Mouse (Mus musculus) common myeloid progenitor, adult 5-6 weeks (primary cell): Measurements from ENCODE around the gene Rer1. TPM values are rescaled to one million over a fixed set of nuclear protein-coding genes. Genes with fewer than 3 reads are reported as not detected.
"Not testable (repeated sequence)": the region's sequence is repeated elsewhere in the genome, so short reads cannot be mapped to it uniquely, and the experiment has no call there.

Experiments
- ATAC-seq: replicated peaks from 2 replicates; pipeline ENCODE4 v1.8.0; 2016; ENCODE audit warnings: low read depth, mild to moderate bottlenecking, moderate TSS enrichment, inconsistent platforms; ENCODE audit not compliant: poor library complexity, severe bottlenecking
- total RNA-seq: library from RNA; stranded (forward); fragments of 200-1000, 187-1606 nt; gene quantifications from 2 replicates; pipeline ENCODE4 v1.2.3, GENCODE M21; 2017

Gene Rer1
- total RNA-seq, 1 experiment from 2014 or later = 124 TPM

- not testable (repeated sequence) for ATAC-seq
These were observed 7.4 kb downstream of the Rer1 start for GRCm38 (mm10) chr4:155078808-155079207.

DNA sequence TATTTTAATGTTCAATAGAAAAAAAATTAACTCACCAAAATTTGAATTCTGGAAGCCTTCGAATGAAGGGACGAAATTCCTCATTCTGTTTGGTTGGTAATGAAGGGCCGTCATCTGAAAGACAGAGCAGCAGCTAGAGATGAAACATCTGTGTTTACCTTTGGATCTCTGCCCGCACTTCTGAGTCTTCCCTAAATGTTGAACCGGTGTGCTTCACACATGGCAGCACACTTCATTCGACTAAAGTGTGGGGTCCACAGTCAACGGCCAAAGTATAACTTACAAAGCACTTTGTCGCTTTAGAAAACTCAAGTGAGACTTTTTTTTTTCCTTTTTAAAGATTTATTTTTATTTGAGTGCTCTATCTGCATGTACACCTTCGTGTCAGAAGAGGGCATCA is 9.5 kb downstream of the Rer1 start:
- no peak for ATAC-seq

DNA sequence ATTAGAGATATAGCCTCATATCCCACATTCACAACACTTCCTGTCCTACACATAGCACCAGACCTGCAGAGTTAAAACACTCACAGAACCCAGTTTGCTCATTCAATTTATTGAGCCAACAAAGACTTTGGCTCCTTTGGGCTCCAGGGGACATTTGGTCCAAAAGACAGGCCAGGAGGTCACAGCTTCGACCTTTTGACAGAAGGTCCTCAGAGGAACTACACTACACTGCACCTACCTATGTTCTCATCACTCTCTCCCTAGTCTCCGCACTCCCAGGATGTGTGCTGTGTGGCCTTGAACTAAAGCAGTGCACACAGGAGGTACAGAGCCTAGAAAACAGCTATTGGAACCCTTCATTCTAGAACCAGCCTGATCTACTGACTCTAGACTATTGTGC is 10.4 kb downstream of the Rer1 start:
- no peak for ATAC-seq

DNA sequence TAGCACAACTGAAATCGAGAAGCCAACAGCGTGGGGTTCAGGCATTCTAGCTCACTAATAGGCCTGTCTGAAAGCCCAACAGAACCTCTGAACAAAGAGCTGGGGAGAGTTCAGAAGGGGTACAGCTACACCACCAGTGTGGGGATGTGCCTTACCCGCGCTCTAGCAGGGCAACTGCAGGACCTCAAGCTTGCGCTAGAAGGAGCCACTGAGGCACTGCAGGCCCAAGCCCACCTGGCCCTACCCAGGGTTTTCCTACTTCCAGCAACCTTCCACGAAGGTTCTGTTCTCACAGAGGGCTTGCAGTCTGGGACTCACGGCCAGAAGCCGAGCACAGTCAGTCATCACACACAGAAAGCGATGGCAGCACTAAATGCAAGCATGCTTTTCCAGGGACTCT is 11.0 kb downstream of the Rer1 start:
- no peak for ATAC-seq

DNA sequence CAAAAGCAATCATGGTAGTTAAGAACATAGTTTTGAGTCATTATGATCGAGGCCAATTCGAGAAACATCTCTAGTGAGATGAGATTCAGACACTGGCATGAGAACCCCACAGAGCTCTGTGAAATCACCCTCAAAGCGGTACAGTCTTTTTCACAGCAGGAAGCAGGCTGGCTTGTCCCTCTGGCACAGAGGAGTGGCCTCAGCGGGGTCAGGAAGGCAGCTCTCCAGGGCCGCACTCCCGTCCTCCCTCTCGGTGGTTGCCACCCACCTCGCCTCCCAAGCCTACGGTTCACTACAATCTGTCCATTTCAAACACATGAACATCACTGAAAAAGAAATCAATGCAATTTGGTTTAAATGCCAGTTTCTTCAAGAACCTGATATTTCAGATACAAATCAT is 11.8 kb downstream of the Rer1 start:
- no peak for ATAC-seq

DNA sequence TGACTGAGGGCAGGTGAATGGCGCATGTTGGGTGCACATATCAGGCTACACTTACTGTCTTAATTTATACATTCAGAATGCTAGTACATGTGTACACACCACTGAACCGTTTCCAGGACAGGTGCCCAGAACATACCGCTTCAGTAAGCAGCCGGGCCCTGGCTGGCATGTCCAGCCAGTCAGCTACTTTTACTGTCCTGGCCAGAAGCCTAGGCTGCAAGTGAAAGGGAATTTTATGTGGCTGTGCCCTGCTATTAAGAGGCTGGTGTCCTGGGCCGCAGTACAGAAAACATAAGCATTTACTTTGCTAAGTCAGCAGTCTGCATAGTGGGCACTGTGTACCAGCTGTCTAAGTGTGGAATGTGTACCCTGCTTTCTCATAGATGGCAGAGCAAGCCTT is 15.3 kb downstream of the Rer1 start:
- no peak for ATAC-seq

GRCm38 (mm10) chr4:155070199-155070598 is 16.0 kb downstream of the Rer1 start:
- no peak for ATAC-seq

- no peak for ATAC-seq
These were observed 17.0 kb downstream of the Rer1 start for GRCm38 (mm10) chr4:155069191-155069590.

- no peak for ATAC-seq
These were observed 17.7 kb downstream of the Rer1 start for GRCm38 (mm10) chr4:155068357-155068972.

GRCm38 (mm10) chr4:155066834-155067522 is 19.2 kb downstream of the Rer1 start, which contains the start of gene Pex10:
TSS of gene Pex10 (plus strand) at chr4:155067016.
- ATAC-seq = peak; percentile 88

DNA sequence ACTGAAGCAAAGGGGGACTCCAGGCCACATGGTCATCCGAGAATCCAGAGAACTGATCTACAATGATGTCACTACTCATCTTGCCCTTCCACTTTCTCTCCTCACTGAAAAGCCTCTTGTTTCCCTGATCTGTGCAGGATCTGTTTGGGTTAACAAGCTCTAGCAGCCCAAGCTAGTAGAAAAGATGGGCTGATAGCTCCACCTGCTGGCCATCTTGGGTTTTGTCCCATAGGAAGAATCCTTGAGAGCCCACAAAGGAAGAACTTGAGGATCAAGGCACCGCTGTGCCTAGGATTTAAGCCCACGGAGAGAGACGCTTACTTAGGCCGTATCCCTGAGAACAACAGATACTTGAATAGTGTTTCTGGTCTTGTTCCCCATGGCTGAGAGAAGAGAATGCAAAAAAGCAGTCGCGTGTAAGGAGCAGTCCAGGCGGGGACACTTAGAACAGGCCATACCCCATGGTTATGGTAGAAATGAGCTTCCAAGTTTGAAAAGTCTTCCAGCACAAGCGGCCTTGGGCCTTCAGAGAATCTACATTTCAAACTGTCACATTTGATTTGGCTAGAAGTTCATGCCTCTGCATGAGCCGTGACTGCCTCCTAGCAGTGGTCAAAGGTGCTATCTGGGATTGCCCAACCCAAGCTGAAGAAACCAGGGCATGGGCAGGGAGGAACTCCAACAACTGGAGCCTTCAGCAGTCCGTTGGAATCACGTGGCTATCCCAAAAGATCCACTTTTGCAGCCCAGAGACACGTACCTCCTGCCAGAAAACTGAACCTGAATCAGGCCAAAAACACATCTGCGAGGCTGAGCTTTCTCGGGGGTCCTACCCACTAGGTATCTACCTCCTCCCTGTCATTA is 20.0 kb downstream of the Rer1 start:
- ATAC-seq = peak; percentile 57

DNA sequence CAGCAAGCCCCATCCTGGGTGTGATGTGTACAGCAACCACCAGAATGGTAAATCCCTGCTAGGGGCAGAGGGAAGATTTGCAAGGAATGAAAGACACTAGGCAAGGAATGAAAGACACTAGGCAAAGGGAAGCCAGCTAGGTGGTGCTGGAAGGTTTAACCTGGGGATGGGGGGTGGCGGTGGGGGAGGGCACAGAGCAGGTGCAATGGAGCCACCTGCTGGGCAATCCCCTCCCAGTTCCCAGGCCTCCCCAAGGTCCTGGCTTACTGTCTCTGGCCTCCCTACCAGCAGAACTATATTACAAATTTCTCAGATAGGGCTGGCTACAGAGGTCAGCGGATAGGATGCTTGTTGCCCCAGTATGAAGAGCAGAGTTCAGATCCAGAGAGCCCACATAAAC is 21.7 kb downstream of the Rer1 start:
- no peak for ATAC-seq

DNA sequence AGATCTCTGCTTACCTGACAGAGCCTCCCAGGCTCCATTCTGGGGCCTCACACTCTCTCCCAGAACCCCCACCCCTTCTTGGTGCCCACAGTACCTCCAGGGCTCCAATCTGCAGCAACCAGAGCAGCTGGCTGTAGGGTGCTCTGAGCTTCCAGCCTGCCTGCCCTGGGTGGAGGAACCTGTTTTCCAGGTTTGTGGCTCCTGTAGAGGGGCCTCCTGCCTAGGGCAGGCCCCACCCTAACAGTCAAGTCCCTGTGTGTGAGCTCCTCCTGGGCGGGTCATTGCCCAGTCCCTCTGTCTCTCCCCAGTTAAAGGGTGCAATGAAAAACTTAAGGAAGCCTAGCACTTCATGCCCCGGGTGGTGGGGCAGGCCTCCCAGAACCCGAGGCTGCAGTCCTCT is 22.3 kb downstream of the Rer1 start:
- no peak for ATAC-seq

DNA sequence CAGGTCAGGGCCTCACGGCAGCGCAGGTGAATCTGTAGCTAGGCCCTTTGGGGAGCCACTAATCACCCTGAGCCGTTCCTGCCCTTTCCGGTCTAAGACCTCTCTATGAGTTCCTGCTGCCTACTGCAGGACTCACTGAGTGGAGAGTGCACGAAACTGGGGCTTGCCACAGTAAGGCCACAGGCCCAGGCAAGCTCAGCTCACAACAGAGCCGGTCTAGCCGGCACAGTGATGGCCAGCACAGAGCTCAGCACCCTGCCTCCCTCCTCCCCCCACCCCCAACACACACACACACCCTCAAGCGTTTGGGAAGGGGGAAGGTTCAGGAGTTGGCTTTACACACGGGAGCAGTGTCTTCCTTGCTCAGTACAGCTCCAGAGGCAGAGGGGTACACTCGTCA is 27.9 kb downstream of the Rer1 start:
- no peak for ATAC-seq

- no peak for ATAC-seq
These were observed 29.5 kb downstream of the Rer1 start, which contains the start of gene Plch2 for GRCm38 (mm10) chr4:155056724-155057123. TSS of gene Plch2 (minus strand) at chr4:155056784.

GRCm38 (mm10) chr4:155050116-155050515 is 36.1 kb downstream of the Rer1 start:
- ATAC-seq = no peak

GRCm38 (mm10) chr4:155046636-155047035 is 39.5 kb downstream of the Rer1 start:
- no peak for ATAC-seq

DNA sequence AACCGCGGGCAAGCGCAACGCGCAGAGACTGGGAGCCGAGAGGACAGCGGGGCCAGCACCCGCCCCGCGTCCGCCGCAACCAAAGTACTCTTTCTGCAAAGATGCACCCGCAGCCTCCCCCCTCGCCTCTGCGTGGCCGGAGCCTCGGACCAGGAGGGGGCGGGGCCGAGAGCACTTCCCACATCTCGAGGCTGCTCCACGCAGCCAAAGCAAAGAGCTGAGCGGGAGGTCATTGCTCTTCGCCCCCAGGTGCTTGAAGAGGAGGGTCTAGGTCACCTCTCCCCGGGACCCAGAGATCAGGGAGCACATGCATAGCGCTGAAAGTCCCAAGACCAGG is 42.9 kb downstream of the Rer1 start:
- ATAC-seq = no peak

DNA sequence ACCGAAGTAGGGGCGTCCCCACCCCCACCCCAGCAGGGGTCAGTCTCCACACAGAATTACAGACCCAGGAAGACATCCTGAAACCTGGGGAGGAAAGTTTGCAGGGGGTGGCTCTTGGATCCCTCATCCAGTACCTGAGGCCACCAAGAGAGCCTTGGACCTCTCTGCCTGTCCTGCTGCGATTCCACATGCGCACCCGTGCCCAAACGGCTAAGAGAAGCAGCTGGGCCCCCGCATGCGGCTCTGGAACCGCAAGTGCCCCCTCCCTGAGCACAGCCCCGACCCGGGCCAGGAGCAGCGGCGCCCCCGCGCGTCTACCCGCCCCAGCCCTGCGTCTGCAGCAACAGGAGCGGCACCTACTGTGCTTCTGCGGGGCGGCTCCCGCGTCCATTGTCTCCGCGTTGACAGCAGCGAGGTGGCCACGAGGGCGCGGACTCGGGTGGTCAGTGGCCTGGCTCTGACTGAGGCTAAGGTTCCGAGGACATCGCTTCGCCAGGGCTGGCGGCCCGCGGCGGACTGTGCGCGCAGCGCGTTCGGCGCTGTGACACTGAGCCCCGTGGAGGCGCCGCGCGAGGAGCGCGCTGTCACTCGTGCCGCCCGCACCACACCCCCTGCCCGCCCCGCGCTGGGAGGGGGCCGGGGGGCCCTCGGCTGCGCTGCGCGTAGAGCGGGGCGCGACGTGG is 43.4 kb downstream of the Rer1 start:
- no peak for ATAC-seq

DNA sequence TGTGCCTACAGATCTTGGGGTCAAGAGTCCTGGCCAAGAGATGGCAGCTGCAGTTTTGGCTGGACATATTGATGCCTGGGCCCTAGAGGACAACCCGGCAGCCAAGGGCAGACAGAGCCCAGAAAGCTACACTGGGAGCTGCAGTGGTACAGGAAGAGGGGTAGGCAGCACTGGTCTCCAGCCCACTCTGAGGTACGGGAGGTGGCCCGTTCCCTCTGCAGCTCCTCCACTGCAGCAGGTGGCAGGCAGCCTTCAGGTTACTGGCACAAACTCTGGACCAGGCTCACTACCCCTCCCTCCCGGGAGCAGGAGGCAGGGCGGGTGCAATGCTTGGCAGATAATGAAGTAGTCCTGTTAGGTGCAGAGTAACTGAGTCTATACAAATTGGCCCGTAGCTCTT is 45.5 kb downstream of the Rer1 start:
- ATAC-seq = no peak

DNA sequence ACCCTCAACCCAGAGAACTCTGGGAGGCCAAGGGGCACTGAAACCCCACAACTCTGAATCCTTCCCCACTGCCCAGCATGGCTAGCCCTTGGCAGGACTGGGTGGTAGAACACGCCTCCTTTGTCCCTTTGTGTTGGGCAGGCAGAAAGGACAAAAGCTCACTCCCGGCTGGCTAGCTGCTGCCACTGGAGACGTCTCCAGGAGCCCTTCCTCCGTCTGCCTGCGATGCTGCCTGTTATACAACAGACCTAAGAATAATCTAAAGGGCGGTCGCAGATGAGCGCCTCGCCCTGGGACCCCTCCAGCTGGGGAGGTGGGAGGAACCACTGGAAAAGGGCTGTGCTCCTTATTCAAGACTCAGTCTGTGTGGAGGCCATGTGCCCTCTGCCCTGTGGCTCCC is 46.0 kb downstream of the Rer1 start:
- no peak for ATAC-seq
